ENCODE assay signal across 27 mouse cellular contexts in genomic region chr2:17870562-17870961, GRCm38 (mm10).
DNase-seq lines count a peak whose midpoint lies in the region; ATAC-seq lines count a peak whose summit lies in the region.
"Had no signal": no experiment of that assay in that cellular context is flagged by ENCODE, and none has a peak within 500 bp of the region (broad histone marks: within the 10 kb centered on the region; RNA-seq: fewer than 3 reads in every experiment).

No protein-coding gene starts in this region.

- no peaks in the 10 kb centered on the region for H3K36me3 ChIP-seq in kidney, embryonic 15.5 days
- no peaks in the 10 kb centered on the region for H3K36me3 ChIP-seq in intestine, embryonic 15.5 days
- no peaks in the 10 kb centered on the region for H3K36me3 ChIP-seq in neural tube, embryonic 15.5 days
- H3K36me3 ChIP-seq: forebrain, embryonic 15.5 days; hindbrain, embryonic 12.5 days; liver, embryonic 15.5 days; midbrain, embryonic 10.5 days; midbrain, embryonic 15.5 days; neural tube, embryonic 12.5 days had no signal

- no peak for ATAC-seq in kidney, embryonic 15.5 days (replicated peaks; ENCODE audit: low FRiP score)
- ATAC-seq in common myeloid progenitor, adult 5-6 weeks (replicated peaks; ENCODE audit: low read depth, poor library complexity, severe bottlenecking): peak; percentile 90
- peak; percentile 44; the same call in 1 of the 2 replicates for ATAC-seq in intestine, embryonic 15.5 days
- peak; percentile 61 for ATAC-seq in megakaryocyte progenitor cell, adult 5-6 weeks (replicated peaks; ENCODE audit: poor library complexity)
- ATAC-seq in neural tube, embryonic 15.5 days (ENCODE audit: low FRiP score): no peak
- ATAC-seq: forebrain, embryonic 15.5 days; midbrain, embryonic 15.5 days; Patski had no signal

- no peak overlapping the region for H3K9ac ChIP-seq in kidney, embryonic 15.5 days
- no peak overlapping the region for H3K9ac ChIP-seq in intestine, embryonic 15.5 days
- H3K9ac ChIP-seq in neural tube, embryonic 15.5 days (replicated peaks): no peak overlapping the region
- H3K9ac ChIP-seq: forebrain, embryonic 15.5 days; hindbrain, embryonic 12.5 days; liver, embryonic 15.5 days; lung, embryonic 14.5 days; midbrain, embryonic 15.5 days; neural tube, embryonic 12.5 days had no signal

- H3K27me3 ChIP-seq in kidney, embryonic 15.5 days: no peaks in the 10 kb centered on the region
- H3K27me3 ChIP-seq in intestine, embryonic 15.5 days (replicated peaks): no peaks in the 10 kb centered on the region
- no peaks in the 10 kb centered on the region for H3K27me3 ChIP-seq in neural tube, embryonic 15.5 days (replicated peaks)
- H3K27me3 ChIP-seq: CH12.LX; forebrain, embryonic 15.5 days; hindbrain, embryonic 12.5 days; liver, embryonic 15.5 days; midbrain, embryonic 15.5 days; neural tube, embryonic 12.5 days had no signal

- H3K4me1 ChIP-seq in kidney, embryonic 15.5 days: peaks cover 40% of the 10 kb centered on the region
- H3K4me1 ChIP-seq in intestine, embryonic 15.5 days (replicated peaks): peaks cover 5% of the 10 kb centered on the region; the same call in 1 of the 2 replicates
- H3K4me1 ChIP-seq in neural tube, embryonic 15.5 days: peaks cover 5% of the 10 kb centered on the region
- H3K4me1 ChIP-seq: forebrain, embryonic 15.5 days; liver, embryonic 15.5 days had no signal

- H3K9me3 ChIP-seq in kidney, embryonic 15.5 days (replicated peaks): no peaks in the 10 kb centered on the region
- no peaks in the 10 kb centered on the region for H3K9me3 ChIP-seq in intestine, embryonic 15.5 days
- H3K9me3 ChIP-seq in neural tube, embryonic 15.5 days (replicated peaks): no peaks in the 10 kb centered on the region
- H3K9me3 ChIP-seq: forebrain, embryonic 15.5 days; hindbrain, embryonic 12.5 days; liver, embryonic 15.5 days; midbrain, embryonic 10.5 days; midbrain, embryonic 15.5 days; neural tube, embryonic 12.5 days had no signal

- H3K4me2 ChIP-seq in kidney, embryonic 15.5 days: no peak overlapping the region
- H3K4me2 ChIP-seq in intestine, embryonic 15.5 days (replicated peaks): no peak overlapping the region
- no peak overlapping the region for H3K4me2 ChIP-seq in neural tube, embryonic 15.5 days
- H3K4me2 ChIP-seq: forebrain, embryonic 15.5 days; hindbrain, embryonic 12.5 days; liver, embryonic 15.5 days; lung, embryonic 14.5 days; midbrain, embryonic 15.5 days; neural tube, embryonic 12.5 days had no signal

- DNase-seq in kidney, postnatal 36 days: no peak
- no peak for DNase-seq in adrenal gland, adult 18-20 months (ENCODE audit: low spot score in 2 of 2)
- DNase-seq in cerebellum, adult 9-11 months: no peak
- DNase-seq: adrenal gland, postnatal 25 days; B cell, adult 2 months; cerebellum, adult 8-10 months; cerebellum, postnatal 36 days; heart, postnatal 14 days; kidney, adult 18-20 months; kidney, postnatal 4 days; layer of hippocampus, postnatal 36 days; lung, embryonic 14.5 days; lung, postnatal 14 days; thymus, postnatal 14 days had no signal

- H3K27ac ChIP-seq in kidney, embryonic 15.5 days: peak overlapping the region; percentile 42
- H3K27ac ChIP-seq in intestine, embryonic 15.5 days: no peak overlapping the region
- no peak overlapping the region for H3K27ac ChIP-seq in neural tube, embryonic 15.5 days (replicated peaks)
- H3K27ac ChIP-seq: forebrain, embryonic 15.5 days; hindbrain, embryonic 12.5 days; liver, embryonic 15.5 days; midbrain, embryonic 10.5 days; midbrain, embryonic 15.5 days; neural tube, embryonic 12.5 days had no signal

- WGBS in kidney, embryonic 15.5 days: 64% methylated on average over 2 of the region's 2 CpGs
- 53% methylated on average over 2 of the region's 2 CpGs for whole genome bisulfite sequencing in intestine, embryonic 15.5 days
- WGBS in neural tube, embryonic 15.5 days: 65% methylated on average over 2 of the region's 2 CpGs

- no peak overlapping the region for H3K4me3 ChIP-seq in kidney, embryonic 15.5 days (replicated peaks)
- H3K4me3 ChIP-seq in intestine, embryonic 15.5 days (replicated peaks): no peak overlapping the region
- no peak overlapping the region for H3K4me3 ChIP-seq in neural tube, embryonic 15.5 days (replicated peaks)
- H3K4me3 ChIP-seq: forebrain, embryonic 15.5 days; hindbrain, embryonic 12.5 days; liver, embryonic 15.5 days; midbrain, embryonic 10.5 days; midbrain, embryonic 15.5 days; neural tube, embryonic 12.5 days had no signal

Comparison
In these comparisons a context has a peak if more than half of its experiments do, and no peak if none do; other contexts are left out.
1. ATAC-seq: peak in common myeloid progenitor, adult 5-6 weeks (single experiment), intestine, embryonic 15.5 days (single experiment) and megakaryocyte progenitor cell, adult 5-6 weeks (single experiment); none in kidney, embryonic 15.5 days (single experiment) and neural tube, embryonic 15.5 days (single experiment).